Mouse (Mus musculus): ENCODE measurements around the gene Ipcef1. TPM values are rescaled to one million over a fixed set of nuclear protein-coding genes. Genes with fewer than 3 reads are reported as not detected.

The Ipcef1 gene
- polyA plus RNA-seq, 1 experiment from 2014 or later, result 0.63 TPM

DNA sequence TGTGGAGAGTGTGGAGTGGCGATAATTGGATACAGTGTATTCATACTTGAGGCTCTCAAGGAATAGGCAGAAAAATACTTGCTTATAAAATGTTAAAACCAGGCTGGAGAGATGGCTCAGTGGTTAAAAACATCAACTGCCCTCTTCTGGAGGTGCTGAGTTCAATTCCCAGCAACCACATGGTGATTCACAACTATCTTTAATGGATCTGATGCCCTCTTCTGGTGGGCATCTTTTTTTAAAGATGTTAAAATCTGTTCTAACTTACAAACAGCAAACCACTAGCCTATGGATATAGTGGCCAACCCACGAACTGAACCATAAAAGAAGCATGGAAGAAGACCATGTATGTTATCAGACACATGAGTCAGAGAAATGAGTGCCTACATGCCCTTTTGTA is 16.8 kb upstream of the Ipcef1 start:
- 92% methylated on average over 2 of the region's 2 CpGs for WGBS
- H3K27ac ChIP-seq (ENCODE audit: low read depth, low read length), result no peak overlapping the region

GRCm38 (mm10) chr10:7068608-7069007 is 16.3 kb upstream of the Ipcef1 start:
- 79% methylated on average over 12 of the region's 12 CpGs for WGBS
- DNase-seq (ENCODE audit: low spot score, missing footprints) (no peak), ATAC-seq (ENCODE audit: low FRiP score) (no peak)
- Histone ChIP-seq H3K4me2 (no peak overlapping the region), H3K27ac (ENCODE audit: low read depth, low read length) (no peak overlapping the region), H3K27me3 (ENCODE audit: control insufficient read depth, insufficient read depth, low read length) (no peaks in the 10 kb centered on the region), H3K9ac (ENCODE audit: low read length) (no peak overlapping the region), H3K4me1 (ENCODE audit: control insufficient read depth, insufficient read depth, low read length) (no peaks in the 10 kb centered on the region), H3K36me3 (ENCODE audit: control insufficient read depth, insufficient read depth, low read length) (no peaks in the 10 kb centered on the region), H3K9me3 (ENCODE audit: control insufficient read depth, low read length) (no peaks in the 10 kb centered on the region), H3K4me3 (ENCODE audit: low read depth, low read length) (no peak overlapping the region)

More for the DNA sequence above, 16.8 kb upstream of the Ipcef1 start:
- Histone ChIP-seq H3K4me3 (ENCODE audit: low read depth, low read length) (no peak overlapping the region), H3K27me3 (ENCODE audit: control insufficient read depth, insufficient read depth, low read length) (no peaks in the 10 kb centered on the region), H3K9me3 (ENCODE audit: control insufficient read depth, low read length) (no peaks in the 10 kb centered on the region), H3K36me3 (ENCODE audit: control insufficient read depth, insufficient read depth, low read length) (no peaks in the 10 kb centered on the region), H3K4me1 (ENCODE audit: control insufficient read depth, insufficient read depth, low read length) (no peaks in the 10 kb centered on the region), H3K4me2 (no peak overlapping the region), H3K9ac (ENCODE audit: low read length) (no peak overlapping the region)
- ATAC-seq (ENCODE audit: low FRiP score) (no peak), DNase-seq (ENCODE audit: low spot score, missing footprints) (no peak)

GRCm38 (mm10) chr10:7063752-7064457 is 11.6 kb upstream of the Ipcef1 start:
- H3K4me2 ChIP-seq, result no peak overlapping the region
- no peaks in the 10 kb centered on the region for H3K4me1 ChIP-seq (ENCODE audit: control insufficient read depth, insufficient read depth, low read length)
- H3K9ac ChIP-seq (ENCODE audit: low read length), result no peak overlapping the region
- DNase-seq (ENCODE audit: low spot score, missing footprints) (no peak), ATAC-seq (ENCODE audit: low FRiP score) (no peak)
- no peaks in the 10 kb centered on the region for H3K9me3 ChIP-seq (ENCODE audit: control insufficient read depth, low read length)
- no peak overlapping the region for H3K4me3 ChIP-seq (ENCODE audit: low read depth, low read length)
- H3K27ac ChIP-seq (ENCODE audit: low read depth, low read length), result no peak overlapping the region
- no peaks in the 10 kb centered on the region for H3K27me3 ChIP-seq (ENCODE audit: control insufficient read depth, insufficient read depth, low read length)
- H3K36me3 ChIP-seq (ENCODE audit: control insufficient read depth, insufficient read depth, low read length), result no peaks in the 10 kb centered on the region
- WGBS, result 87% methylated on average over 9 of the region's 9 CpGs

DNA sequence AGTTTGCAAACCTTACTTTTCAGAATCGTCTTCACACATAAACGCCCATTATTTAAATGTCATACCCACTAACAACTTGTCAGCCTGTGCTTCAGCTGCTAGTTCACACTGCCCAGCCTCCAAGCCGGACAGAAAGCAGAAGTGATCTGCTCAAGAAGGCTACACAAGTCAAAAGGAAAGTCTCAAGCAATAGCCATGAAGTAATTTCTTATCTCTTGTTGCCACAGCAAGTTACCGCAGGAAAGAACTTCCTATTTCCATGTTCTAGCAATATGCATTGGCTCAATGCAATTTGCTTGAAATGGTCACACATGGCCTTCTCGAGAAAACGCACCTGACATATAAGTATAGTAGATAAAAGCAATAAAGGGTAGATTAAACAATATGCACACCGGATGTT is 10.7 kb upstream of the Ipcef1 start:
- H3K4me1 ChIP-seq (ENCODE audit: control insufficient read depth, insufficient read depth, low read length), result no peaks in the 10 kb centered on the region
- 89% methylated on average over 7 of the region's 7 CpGs for WGBS
- H3K4me3 ChIP-seq (ENCODE audit: low read depth, low read length), result no peak overlapping the region
- H3K9me3 ChIP-seq (ENCODE audit: control insufficient read depth, low read length), result no peaks in the 10 kb centered on the region
- no peaks in the 10 kb centered on the region for H3K27me3 ChIP-seq (ENCODE audit: control insufficient read depth, insufficient read depth, low read length)
- peak; percentile 49 for DNase-seq (ENCODE audit: low spot score, missing footprints)
- H3K36me3 ChIP-seq (ENCODE audit: control insufficient read depth, insufficient read depth, low read length), result no peaks in the 10 kb centered on the region
- no peak for ATAC-seq (ENCODE audit: low FRiP score)
- H3K9ac ChIP-seq (ENCODE audit: low read length), result no peak overlapping the region
- H3K4me2 ChIP-seq, result no peak overlapping the region
- H3K27ac ChIP-seq (ENCODE audit: low read depth, low read length), result no peak overlapping the region

DNA sequence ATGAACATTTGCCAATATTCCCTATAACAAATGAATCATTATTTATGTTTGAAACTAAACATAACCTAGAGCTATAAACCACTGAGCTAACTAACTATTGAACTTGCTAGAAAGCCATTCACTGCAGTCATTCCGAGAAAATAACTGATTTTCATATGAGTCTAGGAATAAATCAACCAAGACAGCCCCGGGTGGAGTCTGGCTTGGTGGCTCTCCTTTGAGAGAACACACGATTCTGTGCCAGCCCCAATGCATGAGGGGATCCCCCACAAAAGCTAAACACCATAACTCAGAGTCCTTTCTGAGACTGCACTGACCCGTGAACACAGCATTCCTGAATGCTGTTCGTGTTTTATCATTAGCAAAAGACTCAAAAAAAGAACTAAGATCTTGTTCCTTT is 8.0 kb upstream of the Ipcef1 start:
- ATAC-seq (ENCODE audit: low FRiP score), result no peak
- no peaks in the 10 kb centered on the region for H3K9me3 ChIP-seq (ENCODE audit: control insufficient read depth, low read length)
- no peaks in the 10 kb centered on the region for H3K27me3 ChIP-seq (ENCODE audit: control insufficient read depth, insufficient read depth, low read length)
- no peaks in the 10 kb centered on the region for H3K36me3 ChIP-seq (ENCODE audit: control insufficient read depth, insufficient read depth, low read length)
- H3K4me3 ChIP-seq (ENCODE audit: low read depth, low read length), result no peak overlapping the region
- H3K4me1 ChIP-seq (ENCODE audit: control insufficient read depth, insufficient read depth, low read length), result no peaks in the 10 kb centered on the region
- 74% methylated on average over 5 of the region's 5 CpGs for WGBS
- no peak overlapping the region for H3K9ac ChIP-seq (ENCODE audit: low read length)
- no peak overlapping the region for H3K27ac ChIP-seq (ENCODE audit: low read depth, low read length)
- peak; percentile 49 for DNase-seq (ENCODE audit: low spot score, missing footprints)
- H3K4me2 ChIP-seq, result no peak overlapping the region

DNA sequence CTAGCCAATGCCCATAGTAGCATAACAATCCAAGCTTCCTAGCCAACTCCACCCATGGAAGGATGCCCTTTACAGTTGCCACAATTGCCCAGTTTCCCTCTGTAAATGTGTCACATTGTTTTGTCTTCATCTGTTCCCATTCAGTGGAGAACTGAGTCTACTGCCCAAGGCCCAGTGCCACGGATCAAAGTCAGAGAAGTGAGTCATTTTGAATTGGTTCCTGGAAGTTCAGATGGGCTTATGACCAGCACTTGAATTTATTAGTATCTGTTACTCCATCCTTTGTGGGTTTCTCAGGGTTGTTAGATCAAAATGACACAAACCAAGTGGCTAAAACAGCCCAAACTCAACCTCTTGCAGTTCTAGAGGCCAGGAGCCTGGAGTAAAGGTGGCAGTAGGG is 5.3 kb upstream of the Ipcef1 start:
- Histone ChIP-seq H3K27ac (ENCODE audit: low read depth, low read length) (no peak overlapping the region), H3K4me1 (ENCODE audit: control insufficient read depth, insufficient read depth, low read length) (no peaks in the 10 kb centered on the region), H3K4me3 (ENCODE audit: low read depth, low read length) (no peak overlapping the region), H3K36me3 (ENCODE audit: control insufficient read depth, insufficient read depth, low read length) (no peaks in the 10 kb centered on the region), H3K9me3 (ENCODE audit: control insufficient read depth, low read length) (no peaks in the 10 kb centered on the region), H3K4me2 (no peak overlapping the region), H3K27me3 (ENCODE audit: control insufficient read depth, insufficient read depth, low read length) (no peaks in the 10 kb centered on the region), H3K9ac (ENCODE audit: low read length) (no peak overlapping the region)
- 91% methylated on average over 1 of the region's 1 CpGs for WGBS
- ATAC-seq (ENCODE audit: low FRiP score), result no peak
- DNase-seq (ENCODE audit: low spot score, missing footprints), result no peak

DNA sequence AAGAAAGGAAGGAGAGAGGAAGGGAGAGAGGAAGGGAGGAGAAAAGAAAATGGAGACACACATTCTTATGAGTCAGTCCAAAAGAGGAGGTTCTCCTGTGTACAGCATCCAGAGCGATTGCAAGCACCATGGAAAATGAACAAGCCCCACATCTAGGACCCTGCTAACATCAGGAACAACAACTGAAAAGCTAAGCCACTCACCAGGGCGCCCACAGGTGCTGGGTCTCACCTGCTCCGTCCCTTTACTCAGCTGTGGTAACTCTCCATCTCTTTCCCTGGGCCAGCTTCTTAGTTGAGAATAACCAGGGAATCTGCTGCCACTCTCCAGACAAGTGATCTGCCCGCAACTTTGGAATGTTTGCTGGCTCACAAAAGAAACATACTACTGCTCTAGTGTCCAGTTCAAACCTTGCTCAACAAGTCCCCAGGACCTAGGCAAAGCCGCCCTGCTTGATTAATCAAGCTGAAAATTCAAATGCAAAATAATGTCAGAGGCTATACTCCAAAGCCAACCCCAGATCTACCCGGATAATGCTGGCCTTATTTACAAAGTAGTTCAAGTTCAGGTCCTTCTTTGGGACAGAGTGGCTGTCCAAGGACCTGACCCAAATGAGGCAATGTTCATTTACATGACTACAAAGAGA is 2.4 kb upstream of the Ipcef1 start:
- no peak overlapping the region for H3K4me2 ChIP-seq
- peaks cover 3% of the 10 kb centered on the region for H3K4me1 ChIP-seq (ENCODE audit: control insufficient read depth, insufficient read depth, low read length)
- no peaks in the 10 kb centered on the region for H3K36me3 ChIP-seq (ENCODE audit: control insufficient read depth, insufficient read depth, low read length)
- H3K9ac ChIP-seq (ENCODE audit: low read length), result no peak overlapping the region
- no peak overlapping the region for H3K27ac ChIP-seq (ENCODE audit: low read depth, low read length)
- 76% methylated on average over 6 of the region's 6 CpGs for WGBS
- H3K4me3 ChIP-seq (ENCODE audit: low read depth, low read length), result no peak overlapping the region
- ATAC-seq (ENCODE audit: low FRiP score), result no peak
- H3K9me3 ChIP-seq (ENCODE audit: control insufficient read depth, low read length), result no peaks in the 10 kb centered on the region
- DNase-seq (ENCODE audit: low spot score, missing footprints), result peak; percentile 33
- H3K27me3 ChIP-seq (ENCODE audit: control insufficient read depth, insufficient read depth, low read length), result no peaks in the 10 kb centered on the region

- Histone ChIP-seq H3K27ac (ENCODE audit: low read depth, low read length) (no peak overlapping the region), H3K36me3 (ENCODE audit: control insufficient read depth, insufficient read depth, low read length) (no peaks in the 10 kb centered on the region), H3K27me3 (ENCODE audit: control insufficient read depth, insufficient read depth, low read length) (no peaks in the 10 kb centered on the region), H3K9me3 (ENCODE audit: control insufficient read depth, low read length) (no peaks in the 10 kb centered on the region), H3K4me2 (no peak overlapping the region), H3K4me1 (ENCODE audit: control insufficient read depth, insufficient read depth, low read length) (peaks cover 3% of the 10 kb centered on the region), H3K4me3 (ENCODE audit: low read depth, low read length) (no peak overlapping the region), H3K9ac (ENCODE audit: low read length) (no peak overlapping the region)
- ATAC-seq (ENCODE audit: low FRiP score) (no peak), DNase-seq (ENCODE audit: low spot score, missing footprints) (no peak)
- WGBS, result 86% methylated on average over 3 of the region's 3 CpGs
These were observed 2.4 kb downstream of the Ipcef1 start for GRCm38 (mm10) chr10:7049901-7050300.

GRCm38 (mm10) chr10:7047919-7048291 is 4.4 kb downstream of the Ipcef1 start:
- no peak overlapping the region for H3K27ac ChIP-seq (ENCODE audit: low read depth, low read length)
- ATAC-seq (ENCODE audit: low FRiP score) (no peak), DNase-seq (ENCODE audit: low spot score, missing footprints) (peak; percentile 37)
- no peak overlapping the region for H3K9ac ChIP-seq (ENCODE audit: low read length)
- no peaks in the 10 kb centered on the region for H3K9me3 ChIP-seq (ENCODE audit: control insufficient read depth, low read length)
- H3K4me3 ChIP-seq (ENCODE audit: low read depth, low read length), result no peak overlapping the region
- no peaks in the 10 kb centered on the region for H3K36me3 ChIP-seq (ENCODE audit: control insufficient read depth, insufficient read depth, low read length)
- WGBS, result 89% methylated on average over 2 of the region's 2 CpGs
- peaks cover 3% of the 10 kb centered on the region for H3K4me1 ChIP-seq (ENCODE audit: control insufficient read depth, insufficient read depth, low read length)
- no peak overlapping the region for H3K4me2 ChIP-seq
- H3K27me3 ChIP-seq (ENCODE audit: control insufficient read depth, insufficient read depth, low read length), result no peaks in the 10 kb centered on the region

Data from midbrain, embryonic 11.5 days (tissue).